Mouse (Mus musculus): ENCODE data around the gene Mapk3.

GRCm38 (mm10) chr7:126796350-126796932 is 37.0 kb downstream of the Mapk3 start:
- TF ChIP-seq CTCF (IDR thresholded peaks at IDR 0.05; ENCODE audit: low read depth, low read length) (0 out of 2 replicates have a peak, but pooled peaks have one; percentile 6), POLR2A (IDR thresholded peaks at IDR 0.05; ENCODE audit: extremely low read depth, insufficient read depth, low read length) (no peak)
